Mouse (Mus musculus): Measurements from ENCODE around the gene Prrg3.

DNA sequence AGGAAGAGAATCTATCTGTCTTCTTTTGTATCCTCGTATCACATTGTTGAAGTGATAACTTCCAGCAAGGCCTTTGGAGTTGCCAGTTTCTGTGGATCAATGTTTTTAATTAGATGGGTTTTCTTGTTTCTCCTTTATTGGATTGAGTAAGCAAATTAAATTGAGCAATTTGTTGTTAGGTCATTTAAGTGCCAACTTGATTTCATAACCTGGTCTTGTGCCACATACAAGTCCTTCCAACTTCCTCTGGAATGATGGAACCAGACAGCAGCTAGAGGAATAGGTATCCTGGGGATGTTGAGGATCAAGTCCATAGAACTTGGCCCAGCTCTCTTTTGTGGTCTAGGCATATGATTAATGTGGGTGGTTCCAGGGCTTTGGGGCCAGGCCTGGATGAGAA lies 59.8 kb downstream of the Prrg3 start:
- no peak for TF ChIP-seq TAL1 (conservative IDR thresholded peaks at IDR 0.05; ENCODE audit: low read depth, low read length)
- TF ChIP-seq CTCF (IDR thresholded peaks at IDR 0.05; ENCODE audit: low read depth, low read length), result no peak
- no peak for TF ChIP-seq GATA1 (IDR thresholded peaks at IDR 0.05; ENCODE audit: borderline replicate concordance, low read length)
- TF ChIP-seq POLR2AphosphoS5 (IDR thresholded peaks at IDR 0.05; ENCODE audit: insufficient replicate concordance, low read depth, low read length), result no peak
- TF ChIP-seq GATA2 (IDR thresholded peaks at IDR 0.05; ENCODE audit: borderline replicate concordance, low read depth, low read length), result no peak
